Mouse (Mus musculus): ENCODE measurements around the gene Itpkc.
A peak's percentile ranks its signal among the peaks of the same experiment; 100 is the strongest.

Gene Itpkc

DNA sequence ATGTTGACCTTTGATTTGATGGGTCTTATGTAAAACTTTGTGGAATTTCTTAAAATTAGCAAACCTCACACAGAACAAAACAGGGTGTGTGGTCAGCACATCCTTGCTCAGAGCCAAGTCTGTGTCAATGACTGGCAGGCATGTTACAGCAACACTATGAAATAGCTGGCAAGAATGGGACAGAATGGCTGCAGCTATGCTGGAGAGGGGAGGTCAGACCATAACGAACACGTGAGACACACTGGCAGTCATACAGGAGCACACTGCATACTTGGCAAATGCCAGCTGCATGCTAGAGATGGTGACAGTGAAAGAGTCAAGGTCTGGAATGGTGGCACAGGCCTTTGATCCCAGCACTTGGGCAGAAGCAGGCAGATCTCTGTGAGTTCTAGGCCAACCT lies 7.3 kb upstream of the Itpkc start:
- no peak for DNase-seq

DNA sequence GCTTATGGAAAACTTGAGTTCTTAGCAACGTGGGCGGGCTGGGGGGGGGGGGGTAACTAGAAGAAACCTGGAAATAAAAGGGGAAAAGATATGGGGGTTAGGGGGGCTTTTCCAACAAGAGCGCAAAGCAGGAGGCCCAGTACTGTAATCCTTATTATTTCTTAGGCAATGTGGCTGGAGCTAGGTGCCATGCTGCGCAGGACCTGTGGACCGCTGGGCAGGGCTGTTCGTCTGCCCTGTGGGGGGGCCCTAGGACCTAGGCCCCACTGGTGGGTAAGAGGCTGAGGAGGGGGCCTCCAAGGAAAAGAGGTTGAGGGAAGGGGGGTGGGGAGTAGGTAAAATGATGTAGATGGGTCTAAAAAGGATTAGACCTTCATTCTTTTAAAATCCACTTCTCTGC lies 4.8 kb upstream of the Itpkc start:
- no peak for DNase-seq

DNA sequence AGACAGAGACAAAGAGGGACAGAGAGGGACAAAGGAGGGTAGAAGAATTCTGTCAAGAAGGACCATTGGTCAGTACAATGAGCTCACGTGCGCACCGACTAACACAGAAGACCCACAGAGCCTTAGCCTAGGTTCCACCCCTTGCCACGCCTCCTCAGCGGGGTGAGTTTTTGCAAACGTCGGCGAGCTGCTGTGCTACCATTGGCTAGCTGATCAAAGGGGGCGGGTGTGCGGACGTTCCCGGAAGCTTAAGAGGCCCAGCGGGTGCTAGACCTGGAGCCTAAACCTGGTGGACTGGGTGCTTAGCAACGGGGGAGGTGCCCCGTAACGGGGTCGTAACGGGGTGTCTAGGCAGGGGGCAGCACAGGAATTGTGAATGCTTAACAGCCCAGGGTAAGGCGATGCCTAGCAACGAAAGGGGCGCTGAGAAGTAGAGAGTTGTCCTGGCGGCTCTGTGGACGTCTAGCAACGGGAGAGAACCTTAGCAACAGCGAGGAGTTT lies 4.4 kb upstream of the Itpkc start, which contains the start of gene Coq8b:
Gene Coq8b, plus strand, starts transcription at position 243 of the 501 bp plus-strand sequence.
- DNase-seq, result peak; percentile 95

DNA sequence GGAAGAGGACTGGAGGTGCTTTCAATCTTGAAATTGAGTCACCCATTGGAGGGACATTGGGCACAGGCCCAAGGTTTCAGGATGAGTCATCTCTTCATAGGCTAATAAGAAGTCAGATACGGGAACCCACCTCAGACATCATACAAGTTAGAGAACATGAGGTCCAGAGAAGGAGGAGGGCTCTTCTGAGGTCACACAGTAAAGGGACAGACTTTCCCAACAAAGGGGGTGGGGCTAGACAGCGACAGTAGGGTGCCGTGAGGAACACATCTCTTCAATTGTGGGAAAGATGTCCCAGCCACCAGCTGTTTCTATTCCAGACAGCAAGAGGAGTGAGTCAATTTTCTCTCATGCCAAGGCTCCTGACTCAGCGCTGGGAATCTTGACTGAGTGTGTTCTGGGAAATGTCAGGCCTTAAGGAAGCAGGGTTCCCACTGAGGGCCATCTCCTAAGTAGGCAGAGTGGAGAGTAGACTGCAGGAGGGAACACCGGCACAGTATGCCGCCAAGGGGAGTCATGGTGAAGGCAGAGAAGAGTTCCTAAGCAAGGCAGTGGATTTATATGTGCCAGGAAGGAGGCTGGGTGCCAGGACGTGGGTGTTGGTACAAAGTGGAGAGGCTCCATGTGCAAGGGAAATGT lies 3.4 kb upstream of the Itpkc start:
- peak; percentile 83 for DNase-seq

DNA sequence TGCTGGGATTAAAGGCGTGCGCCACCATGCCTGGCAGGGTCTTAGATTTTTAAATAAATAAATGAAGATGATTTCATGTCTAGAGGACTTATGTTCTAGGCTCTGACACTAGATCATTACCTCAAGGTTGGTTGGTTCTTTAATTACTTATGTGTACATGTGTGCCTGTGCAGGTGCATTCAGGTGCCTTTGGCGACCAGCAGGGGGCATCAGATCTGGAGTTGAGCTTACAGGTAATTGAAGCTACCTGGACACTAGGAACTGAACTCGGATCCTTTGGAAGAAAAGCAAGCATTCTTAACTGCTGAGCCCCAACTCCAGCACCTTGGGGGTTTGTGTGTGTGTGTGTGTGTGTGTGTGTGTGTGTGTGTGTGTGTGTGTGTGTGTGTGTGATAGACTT lies 2.3 kb upstream of the Itpkc start:
- DNase-seq, result no peak

DNA sequence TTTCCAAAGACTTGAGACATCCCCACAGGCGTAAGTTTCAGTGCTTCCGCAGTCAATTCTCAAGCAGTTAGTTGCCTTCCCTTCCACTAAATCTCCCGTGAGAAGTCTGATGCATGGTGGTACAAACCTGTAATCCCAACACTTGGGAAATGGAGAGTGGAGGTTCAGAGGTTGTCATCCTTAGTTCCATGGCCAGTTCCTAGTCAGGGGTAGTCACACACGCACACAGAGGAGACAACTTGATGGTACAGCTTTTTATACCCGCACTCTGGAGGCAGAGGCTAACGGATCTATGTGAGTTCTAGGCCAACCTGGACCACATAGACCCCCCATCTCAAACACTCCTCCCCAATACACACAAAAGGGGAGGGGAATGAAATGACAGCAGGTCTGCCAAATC lies 404 bp upstream of the Itpkc start:
- no peak for DNase-seq

DNA sequence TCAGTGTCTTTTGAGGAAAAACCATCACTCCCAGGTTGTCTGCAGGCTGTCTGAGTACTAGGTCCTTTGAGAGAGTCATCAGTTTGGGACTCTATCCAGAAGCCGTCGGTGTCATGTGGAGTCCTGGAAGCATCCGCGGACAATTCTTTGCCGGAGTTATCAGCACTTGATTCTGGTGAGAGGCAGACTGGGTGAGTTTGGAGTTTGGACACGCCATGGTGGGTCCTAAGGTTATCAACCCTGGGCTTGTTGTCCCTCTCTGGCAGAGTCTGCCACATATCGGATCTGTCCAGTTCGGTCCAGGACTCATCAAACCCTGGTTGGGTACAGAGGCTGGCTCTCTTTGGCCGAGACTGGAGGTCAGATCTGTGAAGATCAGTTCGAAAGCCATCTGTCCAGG lies 785 bp downstream of the Itpkc start:
- DNase-seq, result no peak

DNA sequence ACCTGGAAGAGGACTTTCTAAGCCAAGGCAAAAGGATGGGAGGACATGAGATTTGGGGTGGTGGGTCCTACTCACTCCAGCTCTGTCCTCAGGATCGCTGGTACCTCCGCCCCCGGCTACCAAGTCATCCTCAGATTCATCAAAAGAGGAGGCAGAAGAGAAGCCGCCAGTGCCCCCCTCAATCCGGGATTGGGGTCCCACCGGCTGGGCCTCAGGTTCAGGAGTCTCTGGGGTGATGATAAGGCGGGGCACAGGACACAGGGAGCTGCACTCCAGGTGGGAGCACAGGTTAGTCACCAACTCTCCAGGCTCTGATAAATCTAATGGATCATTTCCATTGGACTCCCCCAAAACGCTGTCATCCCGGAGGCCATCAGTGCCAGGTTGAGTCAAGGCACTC lies 1.2 kb downstream of the Itpkc start:
- no peak for DNase-seq

DNA sequence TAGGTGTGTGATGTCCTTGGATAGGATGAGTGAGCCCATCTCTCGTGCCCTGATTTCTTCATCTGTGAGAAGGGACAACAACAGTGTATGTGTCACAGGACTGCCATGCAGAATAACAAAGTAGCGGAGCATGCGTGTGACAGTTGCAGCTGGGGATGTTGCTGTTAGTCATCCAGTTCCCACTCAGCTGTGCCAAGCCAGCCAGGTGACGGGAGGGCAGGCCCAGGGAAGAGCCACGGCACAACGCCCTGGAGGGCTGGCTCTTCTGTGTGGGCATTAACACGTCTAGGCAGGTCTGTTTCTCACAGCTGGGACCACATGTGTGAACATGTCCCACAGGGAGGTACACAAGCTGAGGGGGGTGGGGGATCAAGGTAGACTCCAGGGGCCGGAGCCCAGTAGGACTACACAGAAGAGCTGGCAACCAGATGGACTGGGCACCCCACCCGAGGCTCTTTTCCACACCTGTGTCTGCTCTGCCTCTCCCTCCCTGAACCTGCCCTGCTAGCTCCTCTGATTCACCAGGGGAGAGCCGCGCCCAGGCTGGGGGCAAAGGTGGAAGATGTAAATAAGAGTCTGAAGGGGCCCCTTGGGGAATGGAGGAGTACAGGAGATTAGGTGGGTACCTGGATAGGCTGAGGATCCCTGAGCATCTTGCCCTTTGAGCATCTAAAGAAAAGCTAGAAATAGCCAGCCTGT lies 3.4 kb downstream of the Itpkc start:
- peak; percentile 71 for DNase-seq

DNA sequence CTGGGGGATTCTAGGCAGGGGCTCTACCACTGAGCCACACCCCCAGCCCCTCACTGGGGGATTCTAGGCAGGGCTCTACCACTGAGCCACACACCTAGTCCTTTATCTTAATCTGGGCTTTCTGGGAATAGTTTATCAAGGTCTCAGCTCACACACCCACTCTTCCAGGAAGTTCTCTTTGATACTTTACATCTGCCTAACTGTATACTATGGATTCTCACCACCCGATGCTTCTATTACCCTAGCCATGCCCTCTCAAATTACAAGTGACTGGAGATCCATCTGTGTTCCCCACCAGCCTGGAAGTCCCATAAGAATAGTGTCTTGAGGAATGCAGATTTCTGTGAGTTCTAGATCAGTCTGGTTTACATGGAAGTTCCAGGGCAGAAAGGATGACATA lies 5.9 kb downstream of the Itpkc start:
- DNase-seq, result no peak

DNA sequence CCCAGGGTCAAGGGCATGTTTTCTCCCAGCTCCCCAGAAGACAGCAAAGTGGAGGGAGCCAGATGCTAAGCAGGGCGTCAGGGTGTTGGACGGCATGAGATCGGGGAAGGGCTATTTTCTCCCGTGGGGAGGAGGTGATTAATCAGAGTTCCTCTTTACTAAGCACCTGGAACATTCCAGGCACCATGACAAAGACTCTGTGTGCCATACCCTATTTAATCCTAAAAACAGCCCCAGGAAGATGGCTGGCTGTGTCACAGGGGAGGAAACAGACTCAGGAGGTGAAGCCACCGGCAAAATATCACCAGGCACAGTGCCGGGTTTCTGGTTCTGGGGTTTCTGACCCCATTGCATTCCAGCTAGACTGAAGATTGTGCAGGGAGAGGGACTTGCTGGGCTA lies 6.5 kb downstream of the Itpkc start:
- no peak for DNase-seq

DNA sequence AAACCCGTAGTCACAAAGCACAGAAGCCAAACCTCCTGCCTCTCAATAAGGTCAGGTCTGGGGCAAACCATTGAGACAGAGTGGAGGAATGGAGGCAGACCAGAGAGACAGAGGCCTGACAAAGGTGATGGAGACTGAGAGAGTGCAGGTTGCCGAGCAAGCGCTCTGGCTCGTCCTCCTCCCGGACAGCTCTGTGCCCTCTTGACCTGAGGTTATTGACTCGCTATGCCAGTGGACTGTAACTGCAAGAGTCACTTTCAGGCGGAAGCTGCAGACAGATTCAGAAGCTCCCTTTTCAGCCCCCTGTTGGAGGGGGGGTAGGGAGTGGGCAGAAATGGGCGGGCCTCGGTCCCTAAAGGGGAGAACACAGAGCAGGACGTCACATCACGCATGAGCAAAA lies 8.5 kb downstream of the Itpkc start:
- DNase-seq, result no peak

DNA sequence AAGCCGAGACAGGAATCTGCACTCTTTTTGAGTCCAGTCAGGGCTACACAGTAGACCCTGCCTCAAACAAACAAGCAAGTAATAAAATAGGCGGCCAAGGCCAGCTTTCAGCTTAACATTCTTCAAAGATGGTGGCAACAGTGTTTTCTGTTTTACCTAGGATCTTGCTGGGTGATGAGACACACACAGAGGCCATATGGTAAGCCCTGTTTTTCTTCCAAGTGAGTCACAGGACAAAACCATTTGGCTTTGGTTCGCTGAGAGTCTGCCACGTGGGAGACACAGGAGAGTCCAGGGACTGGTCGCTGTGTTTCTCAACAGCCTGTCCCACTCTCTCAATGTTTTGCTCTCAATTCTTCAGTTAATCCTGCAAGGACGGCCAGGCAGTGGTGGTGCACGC lies 9.9 kb downstream of the Itpkc start:
- no peak for DNase-seq

DNA sequence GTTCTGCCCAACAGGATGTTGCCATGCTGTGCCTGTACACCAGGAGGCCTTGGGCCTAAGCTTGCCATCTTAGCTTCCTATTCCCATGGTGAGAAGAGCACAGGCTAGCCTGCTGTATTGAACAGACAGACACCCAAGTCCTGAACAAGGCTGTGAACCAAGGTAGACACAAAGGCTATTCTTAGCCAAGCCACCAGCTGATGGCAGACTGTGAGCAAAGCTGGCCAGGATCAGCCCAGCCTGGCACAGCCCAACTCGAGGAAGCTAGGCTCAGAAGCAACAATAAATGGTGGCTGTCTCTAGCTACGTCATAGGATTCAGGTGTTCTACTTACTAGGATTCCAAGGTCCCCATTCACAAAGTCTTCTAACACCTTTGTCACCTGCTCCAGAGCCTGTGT lies 15.8 kb downstream of the Itpkc start:
- DNase-seq, result no peak

DNA sequence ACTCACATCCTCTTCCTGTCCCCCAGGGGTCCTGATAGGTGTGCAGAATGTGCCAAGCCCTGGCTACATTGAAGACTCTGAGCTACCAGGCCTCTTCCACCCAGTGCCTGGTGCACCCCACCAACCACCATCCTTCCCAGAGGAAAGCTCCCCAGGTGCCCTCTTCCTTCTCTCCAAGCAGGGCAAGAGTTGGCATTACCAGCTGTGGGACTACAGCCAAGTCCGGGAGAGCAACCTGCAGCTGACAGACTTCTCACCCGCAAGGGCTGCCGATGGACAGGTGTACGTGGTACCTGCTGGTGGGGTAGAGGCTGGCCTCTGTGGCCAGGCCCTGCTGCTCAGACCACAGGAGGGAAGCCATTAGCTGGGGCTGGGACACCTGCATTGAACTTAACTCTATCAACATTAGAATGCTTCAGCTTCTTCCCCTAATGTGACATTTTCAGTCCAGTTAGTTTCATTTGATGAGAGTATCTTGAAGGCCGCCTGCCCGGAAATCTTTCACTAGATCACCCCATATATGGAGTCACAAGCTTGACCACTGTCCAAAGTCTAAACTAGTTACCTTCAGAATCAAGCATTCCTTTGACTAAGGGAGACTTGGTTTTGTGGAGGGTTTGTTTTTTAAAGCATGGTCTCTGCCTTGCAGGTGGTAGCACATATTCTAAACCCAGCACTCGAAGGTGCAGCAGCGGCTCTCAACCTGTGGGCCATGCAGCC lies 24.6 kb downstream of the Itpkc start:
- DNase-seq, result no peak

DNA sequence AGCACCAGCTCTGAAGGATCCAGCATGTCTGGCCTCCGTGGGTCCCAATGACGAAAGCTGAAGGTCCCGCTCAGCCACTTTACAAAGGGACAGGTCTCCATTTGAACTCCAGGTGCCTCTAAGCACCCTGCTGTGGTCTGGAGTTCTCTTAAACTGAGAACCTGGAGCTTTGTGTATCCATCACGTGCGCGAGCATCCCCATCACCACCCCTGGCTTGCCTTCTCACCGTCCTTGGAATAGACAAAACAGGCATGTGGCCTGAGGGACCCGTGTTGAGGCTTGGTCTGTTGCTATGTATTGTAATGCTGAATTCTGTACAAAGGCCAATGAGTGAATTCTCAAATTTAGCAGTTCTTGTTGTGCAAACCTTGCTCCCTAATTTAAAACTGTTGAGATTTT lies 29.7 kb downstream of the Itpkc start:
- DNase-seq, result no peak

DNA sequence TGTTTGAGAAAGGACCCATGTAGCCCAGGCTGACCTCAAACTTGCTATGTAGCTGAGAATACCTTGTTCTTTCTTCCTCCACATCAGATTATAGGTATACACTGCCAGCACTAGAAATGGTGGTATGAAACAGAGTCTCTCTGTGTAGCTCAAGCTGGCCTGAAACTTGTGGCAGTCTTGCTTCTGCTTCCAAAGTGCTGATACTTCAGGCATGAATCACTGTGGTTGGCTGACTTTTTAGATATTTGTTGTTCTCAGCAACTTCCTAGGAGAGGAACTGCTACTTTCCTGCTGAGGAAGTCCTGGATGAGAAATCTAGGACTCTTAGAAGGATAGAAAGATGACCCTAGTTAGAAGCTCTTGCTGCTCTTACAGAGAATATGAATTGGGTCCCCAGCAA lies 30.1 kb downstream of the Itpkc start:
- DNase-seq, result no peak

DNA sequence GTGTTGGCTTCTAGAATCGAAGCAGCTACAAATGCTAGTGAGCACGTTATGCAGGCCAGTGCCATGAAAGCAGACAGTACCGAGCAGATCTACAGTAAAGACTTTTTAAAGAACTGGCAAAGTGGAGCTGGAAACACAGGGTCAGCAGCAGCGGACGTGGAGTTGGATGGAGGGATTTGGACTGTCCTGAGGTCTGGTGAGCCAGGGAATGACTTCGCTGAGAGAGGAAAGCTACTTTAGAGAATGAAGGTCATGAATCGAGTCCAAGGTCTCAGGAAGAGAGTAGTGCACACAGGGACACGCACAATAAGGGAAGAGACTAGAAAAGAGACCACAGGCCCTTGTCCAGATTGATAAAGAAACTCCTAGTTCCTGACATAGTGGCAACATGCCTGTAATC lies 30.8 kb downstream of the Itpkc start:
- DNase-seq, result no peak

DNA sequence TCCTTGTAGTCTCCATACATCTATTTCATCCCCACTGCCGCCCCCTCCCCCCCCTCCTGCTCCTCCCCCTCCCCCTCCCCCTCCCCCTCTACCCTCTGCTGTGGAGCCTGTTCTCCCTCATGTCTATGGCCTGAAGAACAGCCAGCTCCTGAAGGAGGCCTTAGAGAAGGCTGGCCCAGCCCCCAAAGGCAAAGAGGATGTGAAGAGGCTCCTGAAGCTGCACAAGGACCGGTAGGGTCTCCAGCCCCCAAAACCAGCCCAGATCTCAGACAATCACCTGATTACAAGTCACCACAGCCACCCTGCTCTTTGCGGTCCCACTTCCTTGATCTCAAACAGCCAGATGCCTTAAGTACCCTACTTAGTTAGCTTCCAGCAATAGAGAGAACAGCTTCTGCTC lies 31.3 kb downstream of the Itpkc start:
- DNase-seq, result no peak

DNA sequence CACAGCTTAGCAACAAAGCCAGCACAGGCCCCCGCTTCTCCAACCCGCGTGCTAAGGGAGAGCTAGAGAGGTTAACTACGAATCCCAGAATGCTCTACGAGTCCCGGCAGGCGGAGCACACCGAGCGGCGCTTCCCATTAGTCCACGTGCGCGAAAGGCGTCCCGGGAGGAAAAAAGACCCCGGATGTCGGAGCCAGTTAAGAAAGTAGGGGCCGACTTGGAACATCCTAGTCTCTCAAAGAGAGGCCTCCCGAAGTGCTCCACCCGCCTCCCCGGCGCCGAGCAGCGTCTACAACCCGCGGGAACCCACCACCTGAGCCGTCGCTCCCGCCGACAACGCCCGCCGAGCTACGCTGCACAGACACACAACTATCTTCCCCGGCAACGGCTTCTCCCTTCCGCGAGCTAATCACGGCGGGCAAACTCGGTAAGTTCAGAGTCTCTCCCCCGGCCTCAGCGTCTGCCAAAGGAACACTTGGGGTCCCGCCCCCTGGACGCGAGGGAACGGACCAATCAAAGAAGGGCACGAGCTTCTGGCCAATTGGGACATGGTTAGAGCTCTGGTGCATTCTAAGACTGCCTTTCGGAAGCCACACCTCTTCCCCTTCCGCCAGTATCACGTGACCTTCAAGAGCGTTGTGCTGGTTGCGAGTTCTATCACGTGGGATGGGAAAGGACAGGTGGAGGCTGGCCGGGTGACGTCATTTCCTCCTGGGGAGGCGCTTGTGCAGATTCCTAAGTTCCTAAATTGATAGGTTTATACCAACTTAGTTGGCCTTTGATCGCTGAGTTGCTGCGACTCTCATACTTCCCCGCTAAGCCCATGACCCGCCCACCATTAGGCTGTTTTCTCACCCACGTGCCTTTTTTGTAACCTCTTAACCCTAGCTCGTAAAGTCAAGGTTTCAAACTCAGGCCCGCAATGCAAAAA lies 32.5 kb downstream of the Itpkc start, which contains the start of the genes BC024978 and Snrpa:
Gene BC024978, plus strand, starts transcription at position 101 of the 931 bp plus-strand sequence.
Gene Snrpa, minus strand, starts transcription at position 591 of the 931 bp plus-strand sequence.
- peak; percentile 100 for DNase-seq

DNA sequence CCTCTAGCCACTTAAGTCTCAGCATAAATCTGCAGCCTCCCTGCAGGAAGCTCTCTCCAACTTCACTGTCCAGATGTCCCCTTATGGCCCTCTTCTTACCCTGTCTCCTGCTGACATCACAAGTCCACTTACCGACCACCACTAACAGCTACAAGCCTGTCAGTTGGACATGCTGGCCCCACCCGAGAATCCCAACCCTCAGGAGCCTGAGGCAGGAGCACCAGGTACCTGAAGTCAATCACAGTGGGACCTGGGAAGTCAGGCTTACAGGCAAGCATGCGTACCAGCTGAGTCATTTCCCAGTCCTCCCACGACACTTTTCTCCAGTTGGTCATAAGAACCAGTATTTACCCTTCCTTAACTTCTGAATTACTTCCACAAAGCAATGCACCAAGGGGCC lies 34.7 kb downstream of the Itpkc start:
- no peak for DNase-seq

DNA sequence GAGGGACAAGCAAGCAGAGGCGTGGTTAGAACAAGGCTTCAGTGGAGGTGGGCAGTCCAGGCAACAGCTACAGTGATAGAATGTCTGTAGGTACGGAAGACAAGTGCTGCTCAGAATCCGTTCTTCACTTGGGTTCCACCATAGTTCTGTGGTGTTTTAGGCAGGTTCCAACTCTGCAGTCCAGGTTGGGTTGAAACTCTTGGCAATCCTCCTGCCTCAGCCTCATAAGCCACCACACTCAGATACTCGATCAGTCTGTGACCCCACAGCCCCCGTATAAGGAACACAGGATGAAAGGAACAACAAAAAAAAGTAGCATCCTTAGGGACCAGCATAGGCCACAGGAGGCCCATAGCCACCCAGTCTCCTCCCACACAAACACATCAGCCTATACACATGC lies 36.0 kb downstream of the Itpkc start:
- DNase-seq, result no peak
